Mouse (Mus musculus): ENCODE data around the gene Uchl3. TPM values are rescaled to one million over a fixed set of nuclear protein-coding genes. Genes with fewer than 3 reads are reported as not detected.
A peak's percentile ranks its signal among the peaks of the same experiment; 100 is the strongest.

The Uchl3 gene
- polyA plus RNA-seq, 1 experiment from 2014 or later, result 97.6 TPM

DNA sequence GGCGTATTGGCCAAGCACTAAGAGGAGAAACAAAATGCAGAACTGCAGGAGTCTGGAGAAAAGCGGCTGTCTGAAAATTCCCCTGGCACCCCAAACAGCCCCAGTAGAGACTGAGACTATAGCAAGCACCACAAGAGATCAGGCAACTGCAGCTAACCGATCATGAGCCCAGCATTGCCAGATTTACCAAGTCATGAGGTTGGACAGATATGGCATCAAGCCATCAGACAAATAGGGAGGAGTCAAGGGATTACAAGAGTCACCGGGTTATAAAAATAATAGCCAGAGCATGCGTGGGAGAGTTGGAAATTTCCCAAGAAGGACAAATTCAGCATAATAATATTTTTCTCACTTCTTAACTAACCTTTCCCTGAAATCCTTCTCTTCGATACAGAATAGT is 1.2 kb upstream of the Uchl3 start:
- Histone ChIP-seq H3K9ac (ENCODE audit: low read length) (no peak overlapping the region), H3K9me3 (ENCODE audit: control insufficient read depth, low read length) (no peaks in the 10 kb centered on the region), H3K27ac (replicated peaks in 1 of 2; ENCODE audit: control insufficient read depth in 1 of 2, insufficient read depth in 1 of 2, low read depth in 2 of 2, low read length in 2 of 2) (no peak overlapping the region), H3K4me3 (ENCODE audit: control insufficient read depth in 1 of 2, insufficient read depth in 1 of 2, low read depth in 1 of 2, low read length in 2 of 2) (no peak overlapping the region), H3K27me3 (ENCODE audit: control insufficient read depth, insufficient read depth, low read length) (no peaks in the 10 kb centered on the region), H3K36me3 (ENCODE audit: control insufficient read depth, insufficient read depth, low read length) (no peaks in the 10 kb centered on the region), H3K4me1 (ENCODE audit: control insufficient read depth in 2 of 2, insufficient read depth in 2 of 2, low read length in 2 of 2) (peaks cover 2 to 3% of the 10 kb centered on the region in 2 experiments; a peak in 2 of 4 replicates), H3K4me2 (ENCODE audit: low read length) (no peak overlapping the region)
- no peak for ATAC-seq (ENCODE audit: insufficient number of reproducible peaks, insufficient read depth, low FRiP score, low read depth)
- 78% methylated on average over 6 of the region's 6 CpGs for WGBS

DNA sequence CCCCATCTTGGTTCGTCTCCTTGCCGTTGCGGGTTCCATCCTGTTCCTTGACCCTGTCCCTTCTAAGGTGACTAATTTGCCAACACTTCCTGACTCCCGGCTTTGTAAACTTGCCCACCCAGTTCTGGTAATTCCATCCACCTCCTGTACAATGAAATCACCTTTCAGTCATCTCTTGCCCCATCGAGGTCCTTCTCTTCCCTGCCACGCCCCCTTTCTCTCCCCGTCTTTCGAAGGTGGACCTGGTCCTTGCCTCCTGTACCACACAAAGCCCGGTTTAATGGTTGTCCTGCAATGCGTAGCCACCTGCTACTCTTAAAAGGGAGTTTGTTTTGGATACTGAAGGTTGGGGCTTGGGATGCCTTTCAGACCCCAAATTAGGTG is 751 bp downstream of the Uchl3 start:
- WGBS, result under 1% methylated on average over 10 of the region's 10 CpGs
- Histone ChIP-seq H3K36me3 (ENCODE audit: control insufficient read depth, insufficient read depth, low read length) (no peaks in the 10 kb centered on the region), H3K27me3 (ENCODE audit: control insufficient read depth, insufficient read depth, low read length) (no peaks in the 10 kb centered on the region), H3K4me3 (ENCODE audit: control insufficient read depth in 1 of 2, insufficient read depth in 1 of 2, low read depth in 1 of 2, low read length in 2 of 2) (peak overlapping the region; percentile 69 to 91), H3K9me3 (ENCODE audit: control insufficient read depth, low read length) (no peaks in the 10 kb centered on the region), H3K4me2 (ENCODE audit: low read length) (peak overlapping the region; percentile 89), H3K4me1 (ENCODE audit: control insufficient read depth in 2 of 2, insufficient read depth in 2 of 2, low read length in 2 of 2) (peaks cover 2 to 3% of the 10 kb centered on the region in 2 experiments; a peak in 2 of 4 replicates), H3K9ac (ENCODE audit: low read length) (peak overlapping the region; percentile 85), H3K27ac (replicated peaks in 1 of 2; ENCODE audit: control insufficient read depth in 1 of 2, insufficient read depth in 1 of 2, low read depth in 2 of 2, low read length in 2 of 2) (no peak overlapping the region)
- no peak for ATAC-seq (ENCODE audit: insufficient number of reproducible peaks, insufficient read depth, low FRiP score, low read depth)

DNA sequence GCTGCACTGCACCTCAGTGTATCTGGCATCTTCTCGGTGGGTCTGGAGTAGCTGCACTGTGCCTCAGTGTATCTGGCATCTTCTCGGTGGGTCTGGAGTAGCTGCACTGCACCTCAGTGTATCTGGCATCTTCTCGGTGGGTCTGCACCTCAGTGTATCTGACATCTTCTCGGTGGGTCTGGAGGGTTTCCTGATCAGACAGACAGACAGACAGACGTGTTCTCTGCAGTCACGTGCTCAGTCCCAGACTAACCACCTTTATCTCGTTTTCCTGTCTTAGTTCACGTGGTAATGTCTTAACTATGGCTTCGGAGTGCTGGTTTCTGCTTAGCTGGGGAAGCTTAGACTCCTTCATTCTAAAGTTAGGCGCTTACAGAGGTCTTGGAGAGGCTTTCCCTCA is 2.5 kb downstream of the Uchl3 start:
- 64% methylated on average over 10 of the region's 10 CpGs for WGBS
- no peak for ATAC-seq (ENCODE audit: insufficient number of reproducible peaks, insufficient read depth, low FRiP score, low read depth)

DNA sequence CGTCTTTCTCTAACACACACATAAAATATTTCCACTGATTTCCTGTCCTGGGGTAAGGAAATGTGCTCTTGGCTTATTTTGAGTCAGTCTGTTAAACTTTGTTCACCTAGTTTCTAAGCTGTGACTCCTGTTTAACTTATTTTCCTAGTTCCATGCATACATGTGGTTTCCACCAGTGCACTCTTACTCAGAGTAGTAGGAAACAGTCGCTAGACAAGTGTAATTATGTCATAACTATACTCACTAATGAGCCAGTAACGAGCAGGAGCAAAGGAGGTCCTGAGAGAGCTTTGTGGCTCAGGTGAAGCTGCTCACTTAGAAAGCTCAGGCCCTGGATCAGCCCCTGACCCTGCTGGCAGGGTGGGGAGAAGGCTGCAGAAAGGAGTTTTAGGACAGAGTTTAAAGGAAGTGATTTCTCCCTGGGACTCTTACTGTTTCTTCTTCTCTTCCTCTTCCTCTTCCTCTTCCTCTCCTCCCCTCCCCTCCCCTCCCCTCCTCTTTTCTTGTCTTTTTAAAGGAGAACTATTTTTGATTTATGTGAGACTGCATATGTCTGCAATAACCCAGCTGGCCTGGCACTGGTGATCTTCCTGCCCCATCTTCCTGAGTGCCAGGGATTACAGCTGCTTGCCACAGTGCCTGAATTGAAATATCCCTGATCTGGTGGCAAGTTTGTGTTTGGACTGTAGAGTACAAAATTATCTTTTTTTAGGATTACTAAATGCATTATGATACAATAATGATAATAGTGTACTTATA is 8.1 kb downstream of the Uchl3 start:
- no peak overlapping the region for H3K4me3 ChIP-seq (ENCODE audit: control insufficient read depth in 1 of 2, insufficient read depth in 1 of 2, low read depth in 1 of 2, low read length in 2 of 2)
- 79% methylated on average over 3 of the region's 3 CpGs for WGBS
- H3K4me2 ChIP-seq (ENCODE audit: low read length), result no peak overlapping the region
- H3K27me3 ChIP-seq (ENCODE audit: control insufficient read depth, insufficient read depth, low read length), result no peaks in the 10 kb centered on the region
- peaks cover 12% of the 10 kb centered on the region for H3K36me3 ChIP-seq (ENCODE audit: control insufficient read depth, insufficient read depth, low read length)
- no peaks in the 10 kb centered on the region for H3K9me3 ChIP-seq (ENCODE audit: control insufficient read depth, low read length)
- no peak overlapping the region for H3K27ac ChIP-seq (replicated peaks in 1 of 2; ENCODE audit: control insufficient read depth in 1 of 2, insufficient read depth in 1 of 2, low read depth in 2 of 2, low read length in 2 of 2)
- H3K4me1 ChIP-seq (ENCODE audit: control insufficient read depth in 2 of 2, insufficient read depth in 2 of 2, low read length in 2 of 2), result no peaks in the 10 kb centered on the region
- no peak overlapping the region for H3K9ac ChIP-seq (ENCODE audit: low read length)
- ATAC-seq (ENCODE audit: insufficient number of reproducible peaks, insufficient read depth, low FRiP score, low read depth), result no peak

More for the DNA sequence above, 2.5 kb downstream of the Uchl3 start:
- Histone ChIP-seq H3K4me3 (ENCODE audit: control insufficient read depth in 1 of 2, insufficient read depth in 1 of 2, low read depth in 1 of 2, low read length in 2 of 2) (no peak overlapping the region), H3K27me3 (ENCODE audit: control insufficient read depth, insufficient read depth, low read length) (no peaks in the 10 kb centered on the region), H3K27ac (replicated peaks in 1 of 2; ENCODE audit: control insufficient read depth in 1 of 2, insufficient read depth in 1 of 2, low read depth in 2 of 2, low read length in 2 of 2) (no peak overlapping the region), H3K4me1 (ENCODE audit: control insufficient read depth in 2 of 2, insufficient read depth in 2 of 2, low read length in 2 of 2) (peaks cover 2 to 3% of the 10 kb centered on the region in 2 experiments; a peak in 2 of 4 replicates), H3K9me3 (ENCODE audit: control insufficient read depth, low read length) (no peaks in the 10 kb centered on the region), H3K4me2 (ENCODE audit: low read length) (no peak overlapping the region), H3K9ac (ENCODE audit: low read length) (no peak overlapping the region), H3K36me3 (ENCODE audit: control insufficient read depth, insufficient read depth, low read length) (0 out of 2 replicates have a peak, but pooled peaks cover 6% of the 10 kb centered on the region)

DNA sequence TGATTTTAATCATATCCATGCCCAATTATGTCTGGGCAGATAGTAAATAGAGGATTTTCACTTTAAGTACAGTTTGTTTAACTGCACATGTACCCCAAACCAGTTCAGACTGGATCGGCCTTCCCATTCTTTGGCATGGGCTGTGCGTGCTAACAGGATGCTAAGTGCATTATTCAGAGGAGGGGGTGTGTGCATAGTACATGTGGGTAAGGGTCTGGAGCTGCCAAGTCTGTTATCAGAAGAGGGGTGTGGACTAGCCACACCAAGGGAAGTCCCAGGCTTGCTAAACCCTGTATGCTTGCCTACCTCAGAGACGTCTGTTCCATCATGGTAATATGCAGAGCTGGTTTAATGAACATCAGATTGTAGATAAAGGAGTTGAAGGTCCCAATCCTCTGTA is 10.5 kb downstream of the Uchl3 start:
- Histone ChIP-seq H3K9me3 (ENCODE audit: control insufficient read depth, low read length) (no peaks in the 10 kb centered on the region), H3K36me3 (ENCODE audit: control insufficient read depth, insufficient read depth, low read length) (peaks cover 28% of the 10 kb centered on the region), H3K4me3 (ENCODE audit: control insufficient read depth in 1 of 2, insufficient read depth in 1 of 2, low read depth in 1 of 2, low read length in 2 of 2) (no peak overlapping the region), H3K27ac (replicated peaks in 1 of 2; ENCODE audit: control insufficient read depth in 1 of 2, insufficient read depth in 1 of 2, low read depth in 2 of 2, low read length in 2 of 2) (no peak overlapping the region), H3K27me3 (ENCODE audit: control insufficient read depth, insufficient read depth, low read length) (no peaks in the 10 kb centered on the region), H3K4me2 (ENCODE audit: low read length) (no peak overlapping the region), H3K9ac (ENCODE audit: low read length) (no peak overlapping the region), H3K4me1 (ENCODE audit: control insufficient read depth in 2 of 2, insufficient read depth in 2 of 2, low read length in 2 of 2) (no peaks in the 10 kb centered on the region)
- WGBS, result 65% methylated on average over 3 of the region's 3 CpGs
- ATAC-seq (ENCODE audit: insufficient number of reproducible peaks, insufficient read depth, low FRiP score, low read depth), result no peak

DNA sequence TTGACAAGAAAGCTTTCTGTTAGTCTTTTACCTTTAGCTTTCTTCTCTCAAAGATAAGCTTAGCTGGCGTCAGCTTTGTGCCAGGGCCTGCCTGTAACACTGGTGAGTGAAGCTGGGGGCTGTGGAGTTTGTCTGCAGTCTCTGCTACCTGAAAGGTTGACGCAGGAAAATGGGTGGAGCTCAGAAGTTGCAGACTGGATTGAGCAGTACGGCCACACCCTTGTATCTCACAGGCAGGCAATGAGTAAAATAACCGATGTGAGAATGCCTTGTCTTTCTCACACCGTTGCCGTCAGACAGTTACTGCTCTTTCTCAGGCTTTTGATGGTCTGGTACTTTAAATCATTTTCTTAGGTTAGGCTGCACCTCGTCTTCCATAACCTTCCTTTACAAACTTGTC is 12.3 kb downstream of the Uchl3 start:
- H3K4me3 ChIP-seq (ENCODE audit: control insufficient read depth in 1 of 2, insufficient read depth in 1 of 2, low read depth in 1 of 2, low read length in 2 of 2), result no peak overlapping the region
- no peak overlapping the region for H3K9ac ChIP-seq (ENCODE audit: low read length)
- no peaks in the 10 kb centered on the region for H3K27me3 ChIP-seq (ENCODE audit: control insufficient read depth, insufficient read depth, low read length)
- H3K4me1 ChIP-seq (ENCODE audit: control insufficient read depth in 2 of 2, insufficient read depth in 2 of 2, low read length in 2 of 2), result no peaks in the 10 kb centered on the region
- no peak overlapping the region for H3K4me2 ChIP-seq (ENCODE audit: low read length)
- no peaks in the 10 kb centered on the region for H3K9me3 ChIP-seq (ENCODE audit: control insufficient read depth, low read length)
- H3K27ac ChIP-seq (replicated peaks in 1 of 2; ENCODE audit: control insufficient read depth in 1 of 2, insufficient read depth in 1 of 2, low read depth in 2 of 2, low read length in 2 of 2), result no peak overlapping the region
- peaks cover 38% of the 10 kb centered on the region for H3K36me3 ChIP-seq (ENCODE audit: control insufficient read depth, insufficient read depth, low read length)
- 86% methylated on average over 7 of the region's 7 CpGs for WGBS
- ATAC-seq (ENCODE audit: insufficient number of reproducible peaks, insufficient read depth, low FRiP score, low read depth), result no peak

DNA sequence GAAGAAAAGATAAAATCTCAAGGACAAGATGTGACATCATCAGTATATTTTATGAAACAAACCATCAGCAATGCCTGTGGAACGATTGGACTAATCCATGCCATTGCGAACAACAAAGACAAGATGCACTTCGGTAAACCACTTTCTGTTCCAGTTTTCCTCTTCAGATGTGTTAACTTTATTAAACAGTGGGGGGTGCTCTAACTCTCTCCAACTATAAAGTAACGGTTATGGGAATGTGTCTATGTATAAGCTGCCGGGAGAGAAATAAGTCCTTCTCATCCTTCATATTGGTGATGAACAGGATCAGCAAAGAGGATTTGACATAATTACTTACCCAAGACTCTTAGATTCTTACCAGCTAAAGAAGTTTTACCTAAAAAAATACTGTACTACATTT is 12.8 kb downstream of the Uchl3 start:
- H3K27me3 ChIP-seq (ENCODE audit: control insufficient read depth, insufficient read depth, low read length), result no peaks in the 10 kb centered on the region
- no peak overlapping the region for H3K4me3 ChIP-seq (ENCODE audit: control insufficient read depth in 1 of 2, insufficient read depth in 1 of 2, low read depth in 1 of 2, low read length in 2 of 2)
- 77% methylated on average over 5 of the region's 5 CpGs for WGBS
- no peaks in the 10 kb centered on the region for H3K9me3 ChIP-seq (ENCODE audit: control insufficient read depth, low read length)
- no peak overlapping the region for H3K27ac ChIP-seq (replicated peaks in 1 of 2; ENCODE audit: control insufficient read depth in 1 of 2, insufficient read depth in 1 of 2, low read depth in 2 of 2, low read length in 2 of 2)
- no peak overlapping the region for H3K9ac ChIP-seq (ENCODE audit: low read length)
- H3K4me1 ChIP-seq (ENCODE audit: control insufficient read depth in 2 of 2, insufficient read depth in 2 of 2, low read length in 2 of 2), result no peaks in the 10 kb centered on the region
- peaks cover 37% of the 10 kb centered on the region for H3K36me3 ChIP-seq (ENCODE audit: control insufficient read depth, insufficient read depth, low read length)
- no peak overlapping the region for H3K4me2 ChIP-seq (ENCODE audit: low read length)
- ATAC-seq (ENCODE audit: insufficient number of reproducible peaks, insufficient read depth, low FRiP score, low read depth), result no peak

DNA sequence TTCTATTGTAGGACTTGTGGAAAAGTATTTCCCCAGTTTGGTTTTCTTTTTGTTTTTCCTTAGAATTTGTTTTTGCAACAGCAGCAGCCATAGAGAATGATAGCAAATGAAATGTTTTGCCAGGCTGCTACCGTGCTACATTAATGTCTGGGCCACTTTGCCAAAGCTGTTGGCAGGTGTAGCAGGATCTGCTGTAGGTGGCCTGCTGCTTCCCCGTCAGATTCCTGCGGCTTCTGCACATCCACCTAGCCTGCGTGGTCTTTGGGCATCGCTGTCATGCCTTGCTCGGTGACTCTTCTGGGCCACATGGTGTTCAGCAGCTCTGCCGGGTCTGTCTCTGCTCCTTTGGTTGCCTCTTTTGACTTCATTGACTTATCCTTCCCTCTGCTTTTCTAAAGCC is 14.9 kb downstream of the Uchl3 start:
- H3K4me2 ChIP-seq (ENCODE audit: low read length), result no peak overlapping the region
- no peak overlapping the region for H3K9ac ChIP-seq (ENCODE audit: low read length)
- H3K4me1 ChIP-seq (ENCODE audit: control insufficient read depth in 2 of 2, insufficient read depth in 2 of 2, low read length in 2 of 2), result no peaks in the 10 kb centered on the region
- no peak overlapping the region for H3K4me3 ChIP-seq (ENCODE audit: control insufficient read depth in 1 of 2, insufficient read depth in 1 of 2, low read depth in 1 of 2, low read length in 2 of 2)
- 89% methylated on average over 7 of the region's 7 CpGs for WGBS
- no peaks in the 10 kb centered on the region for H3K9me3 ChIP-seq (ENCODE audit: control insufficient read depth, low read length)
- H3K27me3 ChIP-seq (ENCODE audit: control insufficient read depth, insufficient read depth, low read length), result no peaks in the 10 kb centered on the region
- peaks cover 41% of the 10 kb centered on the region for H3K36me3 ChIP-seq (ENCODE audit: control insufficient read depth, insufficient read depth, low read length)
- ATAC-seq (ENCODE audit: insufficient number of reproducible peaks, insufficient read depth, low FRiP score, low read depth), result no peak
- H3K27ac ChIP-seq (replicated peaks in 1 of 2; ENCODE audit: control insufficient read depth in 1 of 2, insufficient read depth in 1 of 2, low read depth in 2 of 2, low read length in 2 of 2), result no peak overlapping the region
